Comparison of ENCODE assay signal across 29 mouse cellular contexts in the genomic region with DNA sequence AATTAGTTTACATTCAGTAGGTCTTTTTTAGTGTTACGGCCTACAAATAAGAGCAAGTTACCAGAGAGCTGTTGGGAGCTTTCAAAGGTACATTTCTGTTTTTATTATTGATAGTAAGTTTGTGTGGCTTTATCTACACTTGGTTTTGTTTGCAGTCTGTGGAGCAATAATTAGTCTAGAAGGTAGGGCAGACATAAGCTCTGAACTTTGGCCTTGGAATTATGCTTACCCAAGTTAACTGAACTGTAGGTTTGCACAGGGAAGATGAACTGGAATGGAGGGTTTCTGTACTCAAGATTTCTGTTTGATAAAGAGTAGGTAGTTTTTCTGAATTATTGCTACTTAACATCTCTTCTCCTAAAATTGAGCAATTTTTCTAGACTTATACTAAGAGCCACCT.
A peak's percentile ranks its signal among the peaks of the same experiment; 100 is the strongest.
DNase-seq lines count a peak whose midpoint lies in the region; ATAC-seq and TF ChIP-seq lines count a peak whose summit lies in the region.
"Had no signal": no experiment of that assay in that cellular context is flagged by ENCODE, and none has a peak within 500 bp of the region (broad histone marks: within the 10 kb centered on the region; RNA-seq: fewer than 3 reads in every experiment).

No protein-coding gene starts in this region.

- DNase-seq in gastrocnemius, adult 2 months, result no peak
- no peak for DNase-seq in gastrocnemius, postnatal 4 days (ENCODE audit: low spot score in 2 of 2)
- peak; percentile 89 for DNase-seq in liver, adult 2 months (ENCODE audit: extremely low read depth, low read depth, low spot score)
- DNase-seq in liver, embryonic 11.5 days (ENCODE audit: low spot score), result no peak
- no peak for DNase-seq in thymus, postnatal 10 days (ENCODE audit: low spot score in 2 of 2)
- no peak for DNase-seq in urinary bladder, adult 18-20 months (ENCODE audit: low spot score in 2 of 2)
- DNase-seq: adrenal gland, adult 8-10 months; adrenal gland, postnatal 14 days; adrenal gland, postnatal 36 days; B cell, adult 2 months; cerebellum, adult 11-12 months; cerebellum, adult 2 months; cerebellum, adult 9-11 months; cerebellum, postnatal 14 days; cerebellum, postnatal 36 days; embryo, embryonic 11 days had no signal

- H3K4me3 ChIP-seq in gastrocnemius, adult 2 months, result no peak overlapping the region; the same call in 1 of the 2 replicates
- H3K4me3 ChIP-seq in liver, adult 2 months (ENCODE audit: insufficient read depth, low read depth, low read length), result no peak overlapping the region
- H3K4me3 ChIP-seq in liver, embryonic 11.5 days (ENCODE audit: low read depth, low read length), result no peak overlapping the region
- H3K4me3 ChIP-seq in intestine, embryonic 15.5 days (replicated peaks), result no peak overlapping the region
- H3K4me3 ChIP-seq in intestine, postnatal 0 days (ENCODE audit: low read depth, low read length), result no peak overlapping the region
- H3K4me3 ChIP-seq: embryonic facial prominence, embryonic 13.5 days; embryonic facial prominence, embryonic 15.5 days; erythroblast, embryonic 14.5 days; forebrain, embryonic 10.5 days; forebrain, embryonic 12.5 days had no signal

- no peak for TF ChIP-seq POLR2A in liver, adult 2 months (IDR thresholded peaks at IDR 0.05; ENCODE audit: extremely low read depth, insufficient read depth, low read length)

- peak overlapping the region; percentile 50 for H3K27ac ChIP-seq in gastrocnemius, adult 2 months
- no peak overlapping the region for H3K27ac ChIP-seq in liver, adult 2 months (replicated peaks; ENCODE audit: insufficient read depth, low read depth, low read length)
- H3K27ac ChIP-seq in liver, embryonic 11.5 days (ENCODE audit: low read depth, low read length), result no peak overlapping the region
- H3K27ac ChIP-seq in intestine, embryonic 15.5 days, result no peak overlapping the region
- no peak overlapping the region for H3K27ac ChIP-seq in intestine, postnatal 0 days (ENCODE audit: low read depth, low read length)
- H3K27ac ChIP-seq: embryonic facial prominence, embryonic 13.5 days; embryonic facial prominence, embryonic 15.5 days; forebrain, embryonic 10.5 days; forebrain, embryonic 12.5 days had no signal

- TF ChIP-seq CTCF in gastrocnemius, adult 2 months (IDR thresholded peaks at IDR 0.05), result no peak
- no peak for TF ChIP-seq CTCF in liver, adult 2 months (IDR thresholded peaks at IDR 0.05; ENCODE audit: low read depth, low read length)
- TF ChIP-seq CTCF in intestine, postnatal 0 days (IDR thresholded peaks at IDR 0.05; ENCODE audit: low read depth), result no peak

- H3K9me3 ChIP-seq in liver, embryonic 11.5 days (ENCODE audit: control insufficient read depth, low read length), result no peaks in the 10 kb centered on the region
- H3K9me3 ChIP-seq in intestine, embryonic 15.5 days, result no peaks in the 10 kb centered on the region
- H3K9me3 ChIP-seq in intestine, postnatal 0 days (ENCODE audit: control insufficient read depth), result no peaks in the 10 kb centered on the region
- H3K9me3 ChIP-seq: embryonic facial prominence, embryonic 13.5 days; embryonic facial prominence, embryonic 15.5 days; forebrain, embryonic 10.5 days; forebrain, embryonic 12.5 days; G1E had no signal

- H3K9ac ChIP-seq in liver, adult 2 months (ENCODE audit: low read depth, low read length), result no peak overlapping the region
- no peak overlapping the region for H3K9ac ChIP-seq in liver, embryonic 11.5 days (ENCODE audit: low read depth, low read length)
- no peak overlapping the region for H3K9ac ChIP-seq in intestine, embryonic 15.5 days
- no peak overlapping the region for H3K9ac ChIP-seq in intestine, postnatal 0 days (ENCODE audit: low read depth, low read length)
- H3K9ac ChIP-seq: embryonic facial prominence, embryonic 13.5 days; embryonic facial prominence, embryonic 15.5 days; forebrain, embryonic 12.5 days had no signal

- WGBS in liver, adult 2 months, result 19% methylated on average over 1 of the region's 1 CpGs
- 92% methylated on average over 1 of the region's 1 CpGs for WGBS in liver, embryonic 11.5 days
- 65% methylated on average over 1 of the region's 1 CpGs for WGBS in intestine, embryonic 15.5 days
- 42% methylated on average over 1 of the region's 1 CpGs for WGBS in intestine, postnatal 0 days

- peaks cover 18% of the 10 kb centered on the region; the same call in 1 of the 2 replicates for H3K79me2 ChIP-seq in liver, adult 2 months (ENCODE audit: control insufficient read depth, insufficient read depth, low read length)

- intact Hi-C loops in gastrocnemius, adult 2 months (cut with DNase I), result no loop called here

- H3K27me3 ChIP-seq in liver, adult 2 months (ENCODE audit: control insufficient read depth, insufficient read depth, low read length), result no peaks in the 10 kb centered on the region
- no peaks in the 10 kb centered on the region for H3K27me3 ChIP-seq in liver, embryonic 11.5 days (replicated peaks; ENCODE audit: control insufficient read depth, insufficient read depth, low read length)
- H3K27me3 ChIP-seq in intestine, embryonic 15.5 days (replicated peaks), result no peaks in the 10 kb centered on the region
- H3K27me3 ChIP-seq in intestine, postnatal 0 days (replicated peaks; ENCODE audit: control insufficient read depth, insufficient read depth, low read length), result no peaks in the 10 kb centered on the region
- H3K27me3 ChIP-seq: CH12.LX; embryonic facial prominence, embryonic 13.5 days; embryonic facial prominence, embryonic 15.5 days; forebrain, embryonic 12.5 days; Patski had no signal

- peaks cover 12% of the 10 kb centered on the region for H3K4me1 ChIP-seq in liver, adult 2 months (ENCODE audit: control insufficient read depth, insufficient read depth, low read length)
- H3K4me1 ChIP-seq in liver, embryonic 11.5 days (replicated peaks; ENCODE audit: control insufficient read depth, insufficient read depth, low read length), result no peaks in the 10 kb centered on the region
- H3K4me1 ChIP-seq in intestine, embryonic 15.5 days (replicated peaks), result no peaks in the 10 kb centered on the region
- no peaks in the 10 kb centered on the region for H3K4me1 ChIP-seq in intestine, postnatal 0 days (replicated peaks; ENCODE audit: control insufficient read depth, insufficient read depth, low read length)
- H3K4me1 ChIP-seq: embryonic facial prominence, embryonic 13.5 days; embryonic facial prominence, embryonic 15.5 days; forebrain, embryonic 10.5 days; forebrain, embryonic 12.5 days had no signal

- no peak for ATAC-seq in liver, embryonic 11.5 days (replicated peaks; ENCODE audit: low FRiP score)
- ATAC-seq in intestine, embryonic 15.5 days, result peak; percentile 69
- peak; percentile 63; the same call in 1 of the 2 replicates for ATAC-seq in intestine, postnatal 0 days
- ATAC-seq: activated CD4-positive, CD25-positive, alpha-beta regulatory T cell, adult 4 months; CD4-positive, CD25-positive, alpha-beta regulatory T cell, adult 4 months; forebrain, embryonic 14.5 days; Patski had no signal

- H3K4me2 ChIP-seq in liver, embryonic 11.5 days, result no peak overlapping the region
- no peak overlapping the region for H3K4me2 ChIP-seq in intestine, embryonic 15.5 days (replicated peaks)
- no peak overlapping the region for H3K4me2 ChIP-seq in intestine, postnatal 0 days (replicated peaks; ENCODE audit: low read depth)
- H3K4me2 ChIP-seq: embryonic facial prominence, embryonic 13.5 days; embryonic facial prominence, embryonic 15.5 days; forebrain, embryonic 12.5 days had no signal

- no peaks in the 10 kb centered on the region for H3K36me3 ChIP-seq in liver, adult 2 months (ENCODE audit: control insufficient read depth, insufficient read depth, low read length)
- H3K36me3 ChIP-seq in liver, embryonic 11.5 days (ENCODE audit: control insufficient read depth, insufficient read depth, low read length), result no peaks in the 10 kb centered on the region
- no peaks in the 10 kb centered on the region for H3K36me3 ChIP-seq in intestine, embryonic 15.5 days
- no peaks in the 10 kb centered on the region for H3K36me3 ChIP-seq in intestine, postnatal 0 days (ENCODE audit: control insufficient read depth, insufficient read depth)
- H3K36me3 ChIP-seq: embryonic facial prominence, embryonic 13.5 days; embryonic facial prominence, embryonic 15.5 days; forebrain, embryonic 10.5 days; forebrain, embryonic 12.5 days; G1E had no signal
